Mouse (Mus musculus) MEL-GATA-1-ER (cell line): ENCODE results near the gene Esyt2.
A peak's percentile ranks its signal among the peaks of the same experiment; 100 is the strongest.
"Not testable (repeated sequence)": the region's sequence is repeated elsewhere in the genome, so short reads cannot be mapped to it uniquely, and the experiment has no call there.

Experiments used
- DNase-seq: peaks from one replicate; pipeline ENCODE4 v3.0.0-alpha.2; 2012; ENCODE audit warnings: low read depth; ENCODE audit errors: extremely low read depth

The Esyt2 gene

DNA sequence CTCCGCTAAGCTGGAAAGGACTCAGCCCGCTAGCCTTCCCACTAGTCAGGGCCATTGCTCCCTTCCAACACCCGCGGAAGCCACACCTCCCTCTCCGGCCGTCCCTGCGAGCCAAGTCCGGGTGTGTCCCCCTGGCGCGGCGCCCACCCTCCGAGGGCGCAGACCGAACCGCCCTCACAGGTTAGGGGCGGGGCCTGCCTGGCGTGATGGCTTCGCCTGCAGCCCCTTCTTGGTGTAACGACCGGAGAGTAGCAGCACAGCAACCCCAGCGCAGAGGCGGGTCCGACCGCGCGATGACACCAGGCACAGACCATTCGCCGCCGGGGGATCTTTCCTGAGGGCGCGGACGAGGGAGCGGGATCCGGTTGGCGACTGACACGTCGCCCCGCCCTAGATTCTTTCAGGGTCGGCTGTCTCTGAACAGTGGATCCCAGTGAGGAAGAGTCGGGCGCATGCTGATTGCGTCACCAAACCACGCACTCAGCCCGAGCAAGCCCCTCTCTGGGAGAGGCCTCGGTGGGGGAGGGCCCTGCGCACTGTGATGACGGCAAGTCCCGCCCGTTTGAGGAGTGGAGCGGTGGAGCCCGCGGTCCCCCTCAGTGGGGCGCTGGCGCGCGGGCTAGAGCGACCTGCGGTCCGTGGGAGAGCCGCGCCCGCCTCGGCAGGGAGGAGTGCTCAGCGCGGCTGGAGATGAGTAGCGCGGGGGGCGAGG, at the start of gene Esyt2:
Gene Esyt2 (plus strand): TSS at position 544 of the 712 bp plus-strand sequence.
- peak; percentile 100 for DNase-seq

GRCm38 (mm10) chr12:116231612-116232011, 49.4 kb upstream of the Esyt2 start:
- DNase-seq, result no peak

DNA sequence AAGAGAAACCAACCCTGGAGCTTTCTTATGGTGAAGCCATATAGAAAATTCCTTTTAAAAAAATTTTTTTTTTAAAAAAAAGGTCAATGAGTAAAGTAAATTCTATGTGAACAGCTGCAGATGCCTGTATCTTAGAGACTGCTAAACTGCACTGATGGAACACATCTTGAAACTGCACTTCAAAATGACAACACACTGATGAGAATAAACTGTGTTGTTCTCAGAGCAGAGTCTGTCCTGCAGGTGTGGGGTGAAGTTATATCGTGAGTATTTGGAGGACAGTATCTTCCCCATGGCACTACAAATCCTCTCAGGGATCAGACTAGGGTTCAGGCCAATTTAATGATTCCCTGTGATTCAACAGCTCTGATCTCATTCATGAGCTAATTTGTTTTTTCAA, 48.9 kb upstream of the Esyt2 start:
- no peak for DNase-seq

GRCm38 (mm10) chr12:116235356-116235755, 45.6 kb upstream of the Esyt2 start:
- no peak for DNase-seq

- no peak for DNase-seq
Measured at GRCm38 (mm10) chr12:116236658-116237057, 44.3 kb upstream of the Esyt2 start.

- no peak for DNase-seq
Measured at GRCm38 (mm10) chr12:116238370-116238769, 42.6 kb upstream of the Esyt2 start.

DNA sequence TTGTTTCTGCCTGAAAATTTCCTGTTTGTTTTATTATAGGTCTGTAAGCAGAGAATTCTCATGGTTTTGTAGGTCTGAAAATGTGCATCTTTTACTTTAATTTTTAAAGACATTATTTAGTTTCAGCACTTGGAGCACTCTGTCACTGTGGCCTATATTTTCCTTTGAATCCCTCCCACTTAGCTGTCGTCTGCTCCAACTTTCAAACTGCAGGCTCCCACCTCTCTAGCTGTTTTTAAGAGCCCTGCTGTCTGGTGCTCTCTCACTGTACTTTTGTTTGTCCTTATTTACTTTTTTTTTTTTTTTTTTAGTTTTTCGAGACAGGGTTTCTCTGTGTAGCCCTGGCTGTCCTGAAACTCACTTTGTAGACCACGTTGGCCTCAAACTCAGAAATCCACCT, 42.2 kb upstream of the Esyt2 start:
- DNase-seq, result no peak

GRCm38 (mm10) chr12:116244601-116245000, 36.4 kb upstream of the Esyt2 start:
- no peak for DNase-seq

GRCm38 (mm10) chr12:116254652-116255051, 26.3 kb upstream of the Esyt2 start:
- DNase-seq, result no peak

GRCm38 (mm10) chr12:116255636-116256035, 25.4 kb upstream of the Esyt2 start:
- DNase-seq, result no peak

GRCm38 (mm10) chr12:116258321-116258720, 22.7 kb upstream of the Esyt2 start:
- no peak for DNase-seq

- DNase-seq, result peak; percentile 92
Measured at GRCm38 (mm10) chr12:116262555-116263341, 18.2 kb upstream of the Esyt2 start, which contains the start of gene Wdr60. Gene Wdr60, minus strand, starts transcription at chr12:116263022.

GRCm38 (mm10) chr12:116264756-116265155, 16.2 kb upstream of the Esyt2 start:
- peak; percentile 82 for DNase-seq

- peak; percentile 93 for DNase-seq
Measured at GRCm38 (mm10) chr12:116265275-116265674, 15.7 kb upstream of the Esyt2 start.

DNA sequence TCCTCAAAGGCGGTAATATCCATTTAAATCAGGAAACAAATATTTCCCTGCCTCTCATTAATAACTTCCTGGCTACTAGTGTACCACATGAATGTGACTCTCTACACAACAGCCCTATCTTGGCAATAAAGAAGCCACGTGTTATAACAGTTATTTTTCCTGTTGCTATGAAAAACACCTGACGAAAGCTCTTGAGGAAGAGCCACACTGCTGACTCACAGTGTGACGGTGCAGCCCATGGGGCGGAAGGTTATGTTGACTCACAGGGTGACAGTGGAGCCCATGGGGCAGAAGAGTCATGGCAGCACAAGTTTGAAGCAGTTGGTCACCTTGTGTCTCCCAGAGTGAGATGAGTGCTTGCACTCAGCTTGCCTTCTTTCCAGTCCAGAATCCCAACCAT, 11.5 kb upstream of the Esyt2 start:
- no peak for DNase-seq

DNA sequence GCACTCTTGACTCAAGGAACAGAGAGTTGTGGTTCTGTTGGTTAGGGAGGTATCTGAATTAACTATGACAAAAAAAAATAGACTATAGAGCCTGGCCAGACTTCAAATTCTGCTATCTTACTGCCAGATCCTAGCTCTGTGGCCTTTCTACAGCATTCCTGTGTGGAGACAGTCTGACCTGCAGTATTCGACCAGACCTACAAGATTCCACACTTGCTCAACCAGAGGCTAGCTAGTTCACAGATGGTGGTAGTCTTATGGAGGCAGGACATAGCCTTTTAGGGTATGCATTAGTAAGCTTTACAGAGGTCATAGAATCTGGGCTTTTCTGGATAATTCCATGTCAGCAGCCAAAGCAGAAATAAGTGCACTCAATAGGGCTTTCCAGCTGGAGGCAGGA, 10.5 kb upstream of the Esyt2 start:
- no peak for DNase-seq

DNA sequence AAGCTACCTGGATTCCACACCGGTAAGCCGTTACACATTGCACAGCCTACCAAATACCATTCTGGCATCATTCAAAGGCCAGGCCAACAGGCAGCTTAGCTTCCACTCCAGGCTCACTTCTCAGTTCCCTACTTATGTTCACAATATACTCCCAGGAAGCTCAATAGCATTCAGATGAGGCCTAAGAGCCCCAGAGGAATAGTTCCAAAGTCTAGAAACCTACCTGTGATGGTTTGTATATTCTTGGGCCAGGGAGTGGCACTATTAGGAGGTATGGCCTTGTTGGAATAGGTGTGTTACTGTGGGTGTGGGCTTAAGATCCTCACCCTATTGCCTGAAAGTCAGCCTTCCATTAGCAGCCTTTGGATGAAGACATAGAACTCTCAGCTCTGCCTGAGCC, 9.9 kb upstream of the Esyt2 start:
- no peak for DNase-seq

- DNase-seq, result no peak
Measured at GRCm38 (mm10) chr12:116273733-116274132, 7.3 kb upstream of the Esyt2 start.

GRCm38 (mm10) chr12:116275086-116275485, 5.9 kb upstream of the Esyt2 start, which contains the start of gene Gm11027:
Gene Gm11027, plus strand, starts transcription at chr12:116275386.
- not testable (repeated sequence) for DNase-seq

GRCm38 (mm10) chr12:116275631-116276030, 5.4 kb upstream of the Esyt2 start:
- no peak for DNase-seq

GRCm38 (mm10) chr12:116276961-116277360, 4.0 kb upstream of the Esyt2 start:
- peak; percentile 73 for DNase-seq

DNA sequence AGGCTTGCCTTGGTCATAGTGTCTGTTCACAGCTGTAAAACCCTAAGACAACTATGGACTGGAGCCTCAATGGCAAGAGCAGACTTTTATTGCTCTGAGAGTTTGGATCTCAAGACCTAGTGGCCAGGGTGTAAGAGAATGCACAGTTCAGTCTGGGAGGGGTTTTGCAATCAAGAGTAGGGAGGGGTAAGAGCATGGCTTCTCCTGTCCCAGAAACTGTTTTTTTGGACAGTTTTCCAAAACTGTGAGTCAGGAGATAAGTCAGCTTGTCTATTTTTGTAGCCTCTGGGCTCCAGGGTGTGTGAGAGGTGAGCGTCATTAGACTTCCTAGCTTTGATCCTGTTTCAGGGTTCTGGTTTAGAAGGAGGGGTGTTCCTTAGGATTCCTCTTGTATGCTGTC, 2.5 kb upstream of the Esyt2 start:
- no peak for DNase-seq

GRCm38 (mm10) chr12:116279181-116279580, 1.8 kb upstream of the Esyt2 start:
- peak; percentile 39 for DNase-seq
